Comparison of ENCODE assay signal across 26 mouse cellular contexts in the genomic region with DNA sequence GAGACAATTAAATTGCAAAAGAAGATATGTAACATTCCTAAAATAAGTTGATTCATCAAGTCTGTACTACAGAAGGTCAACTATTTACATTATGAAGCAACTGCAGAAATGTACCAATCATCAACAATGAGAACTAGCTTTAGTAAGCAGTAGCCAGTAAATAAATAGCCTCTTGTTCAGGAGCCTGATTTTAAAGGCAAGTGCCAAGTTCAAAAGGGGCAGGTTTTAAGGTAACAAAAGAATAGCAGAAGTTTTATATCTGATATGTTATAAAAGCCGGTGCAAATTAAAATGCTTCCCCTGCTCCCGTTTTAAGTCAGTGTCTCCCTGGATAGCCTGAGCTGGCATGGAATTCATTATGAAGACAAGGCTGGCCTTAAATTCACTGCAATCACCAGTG. TPM values are rescaled to one million over a fixed set of nuclear protein-coding genes. Genes with fewer than 3 reads are reported as not detected.
"Had no signal": no experiment of that assay in that cellular context is flagged by ENCODE, and none has a peak within 500 bp of the region (broad histone marks: within the 10 kb centered on the region; RNA-seq: fewer than 3 reads in every experiment).

No protein-coding gene starts in this region.

- H3K27me3 ChIP-seq: heart, embryonic 12.5 days; hindbrain, embryonic 12.5 days; limb, embryonic 12.5 days; liver, embryonic 13.5 days had no signal

- H3K4me3 ChIP-seq: heart, embryonic 10.5 days; heart, embryonic 12.5 days; hindbrain, embryonic 10.5 days; hindbrain, embryonic 12.5 days; limb, embryonic 10.5 days; limb, embryonic 12.5 days; liver, embryonic 13.5 days had no signal

- H3K9ac ChIP-seq: forebrain, postnatal 0 days; heart, embryonic 12.5 days; hindbrain, embryonic 12.5 days; hindbrain, embryonic 14.5 days; limb, embryonic 12.5 days; liver, embryonic 13.5 days had no signal

- H3K27ac ChIP-seq: heart, embryonic 10.5 days; hindbrain, embryonic 10.5 days; hindbrain, embryonic 12.5 days; hindbrain, embryonic 14.5 days; limb, embryonic 10.5 days; limb, embryonic 12.5 days; liver, embryonic 13.5 days had no signal

- H3K4me2 ChIP-seq: heart, embryonic 12.5 days; hindbrain, embryonic 12.5 days; hindbrain, embryonic 14.5 days; limb, embryonic 12.5 days; liver, embryonic 11.5 days; liver, embryonic 13.5 days had no signal

- ATAC-seq: forebrain, postnatal 0 days; hindbrain, embryonic 16.5 days; intestine, embryonic 16.5 days had no signal

- H3K9me3 ChIP-seq: heart, embryonic 10.5 days; heart, embryonic 12.5 days; hindbrain, embryonic 12.5 days; limb, embryonic 10.5 days; limb, embryonic 12.5 days; liver, embryonic 13.5 days had no signal

- DNase-seq: forebrain, postnatal 0 days; gastrocnemius, postnatal 10 days; gastrocnemius, postnatal 36 days; heart, postnatal 10 days; heart, postnatal 4 days; kidney, adult 11 months; kidney, adult 8-10 months; kidney, postnatal 10 days; kidney, postnatal 25 days; layer of hippocampus, adult 9-11 months; layer of hippocampus, postnatal 36 days; liver, embryonic 13.5 days had no signal

RNA-seq across cellular contexts. Expression of a gene that starts 18.5 kb away (rescaled TPM):
- polyA plus RNA-seq: gonadal fat pad, adult 2 months; hindbrain, embryonic 10.5 days; hindbrain, embryonic 12.5 days; hindbrain, embryonic 14.5 days; hindbrain, embryonic 16.5 days; intestine, embryonic 14.5 days; intestine, embryonic 16.5 days; kidney, embryonic 14.5 days; large intestine, adult 2 months; limb, embryonic 10.5 days had no signal
